Mouse (Mus musculus) C2C12 (cell line): ENCODE results near the gene Ece1. TPM values are rescaled to one million over a fixed set of nuclear protein-coding genes. Genes with fewer than 3 reads are reported as not detected.

ENCODE experiments used
- H3K27me3 ChIP-seq: one replicate; pipeline ENCODE4 v1.6.1; 2011; ENCODE audit not compliant: control insufficient read depth, insufficient read depth, insufficient read length
- H3K36me3 ChIP-seq: one replicate; pipeline ENCODE4 v1.6.1; 2011; ENCODE audit not compliant: control insufficient read depth, insufficient read depth
- H3K4me3 ChIP-seq: one replicate; pipeline ENCODE4 v1.5.1; 2011; ENCODE audit warnings: mild to moderate bottlenecking, control low read depth; ENCODE audit not compliant: poor library complexity, insufficient read depth, severe bottlenecking
- H3K79me2 ChIP-seq: one replicate; pipeline ENCODE4 v1.6.1; 2011; ENCODE audit not compliant: control insufficient read depth, insufficient read depth
- H3K79me3 ChIP-seq: one replicate; pipeline ENCODE4 v1.6.1; 2011; ENCODE audit warnings: low read depth, control low read depth
- H3ac ChIP-seq: one replicate; pipeline ENCODE3; 2011; ENCODE audit warnings: low read depth; ENCODE audit not compliant: control insufficient read depth, insufficient read length
- CEBPB ChIP-seq: IDR thresholded peaks from one replicate; pipeline ENCODE4 v1.6.1; 2011; ENCODE audit warnings: low read depth, mild to moderate bottlenecking, control low read depth, moderate library complexity
- CTCF ChIP-seq: IDR thresholded peaks from one replicate; pipeline ENCODE4 v1.5.1; 2011; ENCODE audit not compliant: control insufficient read depth, insufficient read depth, insufficient read length
- FOSL1 ChIP-seq: IDR thresholded peaks from one replicate; pipeline ENCODE4 v1.8.0; 2011; ENCODE audit warnings: mild to moderate bottlenecking, low read length; ENCODE audit not compliant: poor library complexity, insufficient read depth, severe bottlenecking
- MAX ChIP-seq: IDR thresholded peaks from one replicate; pipeline ENCODE4 v1.6.1; 2011; ENCODE audit warnings: mild to moderate bottlenecking, control low read depth
- MYOD1 ChIP-seq: IDR thresholded peaks from one replicate; pipeline ENCODE4 v1.6.1; 2011; ENCODE audit warnings: low read depth; ENCODE audit not compliant: control insufficient read depth, insufficient read length
- MYOG ChIP-seq: IDR thresholded peaks from one replicate; pipeline ENCODE4 v1.6.1; 2011; ENCODE audit not compliant: control insufficient read depth, insufficient read length; ENCODE audit errors: extremely low read depth
- USF1 ChIP-seq: IDR thresholded peaks from one replicate; pipeline ENCODE4 v1.6.1; 2011; ENCODE audit warnings: low read depth, mild to moderate bottlenecking, control low read depth, moderate library complexity
- polyA plus RNA-seq: library from polyadenylated mRNA; unstranded; fragments of >200 nt; fragmentation: generic; extraction: Trizol; gene quantifications from one replicate; pipeline ENCODE4 v1.2.1, GENCODE M21; 2012; ENCODE audit warnings: missing spikeins

Ece1 gene
- polyA plus RNA-seq, 1 experiment: 198 TPM

GRCm38 (mm10) chr4:137923052-137923451 is 61.0 kb downstream of the Ece1 start:
- Histone ChIP-seq H3K79me2 (no peaks in the 10 kb centered on the region), H3K4me3 (no peak overlapping the region), H3K27me3 (no peaks in the 10 kb centered on the region), H3K79me3 (no peaks in the 10 kb centered on the region), H3K36me3 (no peaks in the 10 kb centered on the region), H3ac (no peak overlapping the region)
- TF ChIP-seq CEBPB (no peak), MAX (no peak), FOSL1 (no peak), CTCF (no peak), MYOG (no peak), USF1 (no peak), MYOD1 (no peak)

- TF ChIP-seq MAX (no peak), CEBPB (no peak), CTCF (no peak), MYOG (no peak), USF1 (no peak), FOSL1 (no peak), MYOD1 (no peak)
- Histone ChIP-seq H3ac (no peak overlapping the region), H3K79me3 (no peaks in the 10 kb centered on the region), H3K4me3 (no peak overlapping the region), H3K79me2 (no peaks in the 10 kb centered on the region), H3K36me3 (no peaks in the 10 kb centered on the region), H3K27me3 (no peaks in the 10 kb centered on the region)
These were observed 63.1 kb downstream of the Ece1 start for GRCm38 (mm10) chr4:137925176-137925575.

- no peaks in the 10 kb centered on the region for H3K27me3 ChIP-seq
- no peak for TF ChIP-seq FOSL1
- TF ChIP-seq USF1: no peak
- no peak for TF ChIP-seq MYOG
- TF ChIP-seq CEBPB: no peak
- TF ChIP-seq MAX: no peak
- no peak for TF ChIP-seq CTCF
- TF ChIP-seq MYOD1: no peak
- H3K79me2 ChIP-seq: no peaks in the 10 kb centered on the region
- no peaks in the 10 kb centered on the region for H3K36me3 ChIP-seq
- no peak overlapping the region for H3K4me3 ChIP-seq
- no peaks in the 10 kb centered on the region for H3K79me3 ChIP-seq
- H3ac ChIP-seq: no peak overlapping the region
These were observed 64.1 kb downstream of the Ece1 start for GRCm38 (mm10) chr4:137926161-137926560.

- H3K27me3 ChIP-seq: no peaks in the 10 kb centered on the region
- no peak overlapping the region for H3ac ChIP-seq
- no peaks in the 10 kb centered on the region for H3K79me3 ChIP-seq
- no peaks in the 10 kb centered on the region for H3K36me3 ChIP-seq
- no peak overlapping the region for H3K4me3 ChIP-seq
- no peaks in the 10 kb centered on the region for H3K79me2 ChIP-seq
- TF ChIP-seq CTCF (no peak), MAX (no peak), CEBPB (no peak), MYOG (no peak), MYOD1 (no peak), USF1 (no peak), FOSL1 (no peak)
These were observed 65.1 kb downstream of the Ece1 start for GRCm38 (mm10) chr4:137927136-137927535.

GRCm38 (mm10) chr4:137927741-137928535 is 65.9 kb downstream of the Ece1 start:
- H3ac ChIP-seq: no peak overlapping the region
- no peaks in the 10 kb centered on the region for H3K79me2 ChIP-seq
- no peaks in the 10 kb centered on the region for H3K79me3 ChIP-seq
- no peaks in the 10 kb centered on the region for H3K27me3 ChIP-seq
- no peaks in the 10 kb centered on the region for H3K36me3 ChIP-seq
- no peak overlapping the region for H3K4me3 ChIP-seq
- no peak for TF ChIP-seq MYOD1
- no peak for TF ChIP-seq USF1
- TF ChIP-seq MYOG: no peak
- TF ChIP-seq CTCF: no peak
- no peak for TF ChIP-seq CEBPB
- TF ChIP-seq FOSL1: no peak

- no peak for TF ChIP-seq USF1
- TF ChIP-seq CTCF: no peak
- no peak for TF ChIP-seq MAX
- TF ChIP-seq FOSL1: no peak
- TF ChIP-seq MYOD1: no peak
- TF ChIP-seq CEBPB: no peak
- no peak for TF ChIP-seq MYOG
- H3K4me3 ChIP-seq: no peak overlapping the region
- H3K79me2 ChIP-seq: no peaks in the 10 kb centered on the region
- H3K36me3 ChIP-seq: no peaks in the 10 kb centered on the region
- no peaks in the 10 kb centered on the region for H3K27me3 ChIP-seq
- no peak overlapping the region for H3ac ChIP-seq
- H3K79me3 ChIP-seq: no peaks in the 10 kb centered on the region
These were observed 66.8 kb downstream of the Ece1 start for GRCm38 (mm10) chr4:137928813-137929212.
